Comparison of ENCODE assay signal across 50 mouse cellular contexts in genomic region chr2:169583476-169583875, GRCm38 (mm10). TPM values are rescaled to one million over a fixed set of nuclear protein-coding genes. Genes with fewer than 3 reads are reported as not detected.
"Had no signal": no experiment of that assay in that cellular context is flagged by ENCODE, and none has a peak within 500 bp of the region (broad histone marks: within the 10 kb centered on the region; RNA-seq: fewer than 3 reads in every experiment).

No protein-coding gene starts in this region.

- H3K4me2 ChIP-seq: heart, embryonic 11.5 days; heart, embryonic 12.5 days; heart, embryonic 13.5 days; heart, embryonic 15.5 days; hindbrain, embryonic 12.5 days; hindbrain, embryonic 13.5 days; hindbrain, embryonic 14.5 days; hindbrain, embryonic 15.5 days; intestine, embryonic 15.5 days; kidney, embryonic 15.5 days had no signal

- H3K4me3 ChIP-seq: heart, embryonic 10.5 days; heart, embryonic 12.5 days; heart, embryonic 13.5 days; heart, embryonic 15.5 days; hindbrain, embryonic 10.5 days; hindbrain, embryonic 12.5 days; hindbrain, embryonic 13.5 days; hindbrain, embryonic 15.5 days; intestine, embryonic 15.5 days; kidney, embryonic 15.5 days; layer of hippocampus, adult 2 months had no signal

- H3K9me3 ChIP-seq: heart, embryonic 10.5 days; heart, embryonic 12.5 days; heart, embryonic 13.5 days; heart, embryonic 15.5 days; hindbrain, embryonic 10.5 days; hindbrain, embryonic 12.5 days; hindbrain, embryonic 13.5 days; hindbrain, embryonic 15.5 days; intestine, embryonic 15.5 days; kidney, embryonic 15.5 days had no signal

- H3K27me3 ChIP-seq: heart, embryonic 12.5 days; heart, embryonic 13.5 days; heart, embryonic 15.5 days; hindbrain, embryonic 12.5 days; hindbrain, embryonic 13.5 days; hindbrain, embryonic 15.5 days; intestine, embryonic 15.5 days; kidney, embryonic 15.5 days had no signal

- H3K36me3 ChIP-seq: heart, embryonic 10.5 days; heart, embryonic 12.5 days; heart, embryonic 13.5 days; heart, embryonic 15.5 days; hindbrain, embryonic 10.5 days; hindbrain, embryonic 12.5 days; hindbrain, embryonic 13.5 days; hindbrain, embryonic 15.5 days; intestine, embryonic 15.5 days; kidney, embryonic 15.5 days had no signal

- H3K9ac ChIP-seq: heart, embryonic 12.5 days; heart, embryonic 13.5 days; heart, embryonic 15.5 days; hindbrain, embryonic 12.5 days; hindbrain, embryonic 13.5 days; hindbrain, embryonic 14.5 days; hindbrain, embryonic 15.5 days; intestine, embryonic 15.5 days; kidney, embryonic 15.5 days had no signal

- ATAC-seq: hindbrain, embryonic 16.5 days; hindbrain, postnatal 0 days; inflammation-experienced regulatory T-cells, adult 6 months; intestine, embryonic 15.5 days; intestine, embryonic 16.5 days; intestine, postnatal 0 days had no signal

- H3K27ac ChIP-seq: heart, embryonic 10.5 days; heart, embryonic 13.5 days; heart, embryonic 15.5 days; hindbrain, embryonic 10.5 days; hindbrain, embryonic 12.5 days; hindbrain, embryonic 13.5 days; hindbrain, embryonic 14.5 days; hindbrain, embryonic 15.5 days; hindbrain, postnatal 0 days; intestine, embryonic 15.5 days; kidney, embryonic 15.5 days; kidney, postnatal 0 days; layer of hippocampus, adult 2 months had no signal

- H3K4me1 ChIP-seq: heart, embryonic 12.5 days; heart, embryonic 13.5 days; heart, embryonic 15.5 days; intestine, embryonic 15.5 days had no signal

- DNase-seq: heart, postnatal 14 days; heart, postnatal 36 days; heart, postnatal 4 days; kidney, adult 11 months; kidney, adult 18-20 months; kidney, adult 2 months; kidney, adult 8-10 months; kidney, adult 9 months; kidney, postnatal 10 days; kidney, postnatal 14 days; kidney, postnatal 25 days; kidney, postnatal 36 days; kidney, postnatal 4 days; layer of hippocampus, adult 9-11 months; layer of hippocampus, postnatal 36 days had no signal

RNA-seq across cellular contexts. Expression of gene Gm11011, which starts 4.1 kb away (rescaled TPM):
- total RNA-seq: heart, postnatal 14 days; heart, postnatal 25 days; heart, postnatal 36 days; heart, postnatal 4 days; hematopoietic stem cell, adult 5-6 weeks; hindbrain, postnatal 0 days; layer of hippocampus, adult 18-20 months; layer of hippocampus, adult 2 months; layer of hippocampus, adult 8-10 months; layer of hippocampus, postnatal 10 days; layer of hippocampus, postnatal 14 days; layer of hippocampus, postnatal 25 days; layer of hippocampus, postnatal 36 days; left cerebral cortex, adult 18-20 months had no signal
- polyA plus RNA-seq: heart, embryonic 10.5 days; heart, embryonic 11.5 days; heart, embryonic 12.5 days; heart, embryonic 13.5 days; heart, embryonic 14.5 days; heart, embryonic 15.5 days; heart, embryonic 16.5 days; heart, postnatal 0 days; hindbrain, embryonic 10.5 days; hindbrain, embryonic 11.5 days; hindbrain, embryonic 12.5 days; hindbrain, embryonic 13.5 days; hindbrain, embryonic 14.5 days; hindbrain, embryonic 15.5 days; hindbrain, embryonic 16.5 days; hindbrain, postnatal 0 days; inflammation-experienced regulatory T-cells, adult 6 months; intestine, embryonic 14.5 days; intestine, embryonic 15.5 days; intestine, embryonic 16.5 days; intestine, postnatal 0 days; kidney, adult 2 months; kidney, embryonic 14.5 days; kidney, embryonic 15.5 days; kidney, embryonic 16.5 days; kidney, postnatal 0 days; large intestine, adult 2 months had no signal

RNA-seq across cellular contexts. Expression of gene Tshz2, which starts 49.3 kb away (rescaled TPM):
- total RNA-seq: hematopoietic stem cell, adult 5-6 weeks had no signal
